Mouse (Mus musculus) layer of hippocampus, postnatal 25 days (tissue): ENCODE measurements around the gene Dusp23. TPM values are rescaled to one million over a fixed set of nuclear protein-coding genes. Genes with fewer than 3 reads are reported as not detected.
A peak's percentile ranks its signal among the peaks of the same experiment; 100 is the strongest.

Experiments
- DNase-seq, 2 experiments: peaks; one replicate each; pipeline ENCODE4 v3.0.0; 2022; ENCODE audit warnings: mixed read lengths in 2 of 2, low spot score in 1 of 2; ENCODE audit errors: extremely low spot score in 1 of 2
- total RNA-seq, 2 experiments: library from RNA; stranded (reverse); gene quantifications; 2 replicates each; pipeline ENCODE4 v1.2.3; 2021

Dusp23 gene
- 1 to 10 TPM; 6.8 to 8.8 TPM for total RNA-seq

DNA sequence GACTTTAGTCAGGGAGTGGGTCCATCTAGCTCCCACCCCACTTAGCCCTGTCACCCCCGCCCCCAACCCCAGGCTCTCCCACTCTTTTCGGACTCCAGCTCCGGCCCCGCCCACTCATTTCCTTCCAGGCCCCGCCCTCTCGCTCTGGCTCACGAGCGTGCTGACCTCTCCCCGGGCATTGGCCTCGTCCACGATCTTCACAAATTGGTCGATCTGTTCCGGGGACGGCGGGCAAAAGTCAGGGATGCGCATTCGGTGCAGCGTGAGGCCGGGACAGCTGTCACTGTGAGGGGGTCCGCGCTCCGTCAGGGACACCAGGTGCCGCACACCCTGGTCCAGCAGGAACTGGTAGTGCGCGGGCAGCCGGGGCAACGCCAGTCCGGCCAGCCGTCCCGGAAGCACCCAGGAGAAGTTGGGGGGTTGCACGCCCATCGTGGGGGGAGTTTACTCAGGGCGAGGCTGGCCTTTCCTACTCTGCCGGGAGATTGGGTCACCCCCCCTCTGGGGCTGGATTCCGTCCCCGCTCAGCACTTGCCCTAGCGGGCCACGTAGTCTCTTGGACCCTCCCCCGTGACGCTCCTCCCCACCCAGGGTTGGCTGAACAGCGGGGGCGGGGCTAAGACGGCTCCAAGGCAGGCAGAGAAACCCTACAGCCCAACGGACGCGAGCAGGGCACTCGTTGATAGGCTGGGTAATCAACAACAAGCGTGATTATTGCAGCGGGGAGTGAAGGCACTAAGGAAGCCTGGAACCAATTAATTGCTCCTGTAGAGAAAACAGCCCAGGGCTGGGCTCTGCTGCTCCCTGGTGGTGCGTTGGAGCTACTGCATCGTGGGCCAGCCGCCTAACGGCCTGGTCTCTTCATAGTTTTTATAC, at the start of gene Dusp23:
Gene Dusp23 (minus strand): TSS at position 512 of the 876 bp plus-strand sequence.
- DNase-seq = peak; percentile 82 to 89

- no peak for DNase-seq
Observed at GRCm38 (mm10) chr1:172680742-172681141, 48.0 kb upstream of the Dusp23 start.

GRCm38 (mm10) chr1:172670716-172671115, 38.0 kb upstream of the Dusp23 start:
- DNase-seq = no peak

GRCm38 (mm10) chr1:172667597-172667996, 34.8 kb upstream of the Dusp23 start:
- DNase-seq = no peak

DNA sequence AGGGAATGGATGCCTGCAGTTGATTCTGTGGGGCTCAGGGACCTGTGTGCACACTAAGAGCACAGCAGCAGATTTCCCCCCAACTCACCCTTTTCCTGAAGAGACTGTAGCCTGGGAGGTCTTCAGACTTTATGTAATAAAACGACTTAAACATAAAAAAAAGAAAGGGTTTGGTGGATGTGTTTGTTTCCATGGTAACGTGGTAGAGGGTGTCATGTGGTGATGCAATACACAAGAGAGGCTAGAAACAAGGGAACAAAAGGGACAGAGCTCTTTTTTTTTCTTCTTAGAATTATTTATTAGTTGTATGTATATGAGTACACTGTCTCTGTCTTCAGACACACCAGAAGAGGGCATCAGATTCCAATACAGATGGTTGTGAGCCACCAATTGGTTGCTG, 32.7 kb upstream of the Dusp23 start:
- no peak for DNase-seq

- no peak for DNase-seq
Observed at GRCm38 (mm10) chr1:172659688-172660087, 26.9 kb upstream of the Dusp23 start.

DNA sequence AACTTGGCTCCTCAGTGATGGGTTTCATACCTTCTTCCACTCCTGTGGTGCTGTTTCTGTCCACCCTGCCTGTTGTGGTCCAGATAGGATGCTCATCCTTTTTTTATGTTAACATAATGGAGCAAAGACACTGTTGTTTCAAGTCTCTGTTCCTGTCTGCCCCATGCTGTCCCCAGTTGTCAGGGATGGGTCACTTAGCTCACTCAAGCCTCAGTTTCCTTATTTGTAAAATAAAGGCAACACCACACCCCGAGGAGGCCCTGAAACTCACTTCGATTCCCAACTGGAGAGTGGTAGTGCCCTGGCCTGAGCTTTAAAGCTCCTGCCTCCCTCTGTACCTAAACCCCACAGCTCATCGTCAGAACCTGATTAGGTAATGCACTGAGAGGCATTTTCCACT, 24.5 kb upstream of the Dusp23 start:
- no peak for DNase-seq

DNA sequence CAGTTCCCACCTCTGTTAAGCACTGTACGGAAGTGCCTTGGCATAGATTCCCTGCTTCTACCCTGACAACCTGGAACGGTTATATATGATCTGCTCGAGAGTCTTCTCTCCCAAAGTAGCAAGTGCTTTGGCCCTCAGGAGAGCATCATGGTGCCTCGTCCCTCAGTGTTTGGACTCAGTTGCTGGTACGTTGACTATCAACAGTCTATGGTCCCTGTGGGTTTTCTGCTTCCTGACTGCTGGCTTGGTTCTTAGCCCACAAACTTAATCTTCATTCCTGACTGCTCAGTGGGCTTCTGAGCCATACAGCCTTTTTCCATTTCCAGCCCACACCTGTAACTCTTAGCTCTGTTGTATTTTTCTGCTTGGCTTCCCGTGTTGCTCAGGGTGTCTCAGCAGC, 21.1 kb upstream of the Dusp23 start:
- DNase-seq = no peak

- no peak for DNase-seq
Observed at GRCm38 (mm10) chr1:172652040-172652662, 19.4 kb upstream of the Dusp23 start.

DNA sequence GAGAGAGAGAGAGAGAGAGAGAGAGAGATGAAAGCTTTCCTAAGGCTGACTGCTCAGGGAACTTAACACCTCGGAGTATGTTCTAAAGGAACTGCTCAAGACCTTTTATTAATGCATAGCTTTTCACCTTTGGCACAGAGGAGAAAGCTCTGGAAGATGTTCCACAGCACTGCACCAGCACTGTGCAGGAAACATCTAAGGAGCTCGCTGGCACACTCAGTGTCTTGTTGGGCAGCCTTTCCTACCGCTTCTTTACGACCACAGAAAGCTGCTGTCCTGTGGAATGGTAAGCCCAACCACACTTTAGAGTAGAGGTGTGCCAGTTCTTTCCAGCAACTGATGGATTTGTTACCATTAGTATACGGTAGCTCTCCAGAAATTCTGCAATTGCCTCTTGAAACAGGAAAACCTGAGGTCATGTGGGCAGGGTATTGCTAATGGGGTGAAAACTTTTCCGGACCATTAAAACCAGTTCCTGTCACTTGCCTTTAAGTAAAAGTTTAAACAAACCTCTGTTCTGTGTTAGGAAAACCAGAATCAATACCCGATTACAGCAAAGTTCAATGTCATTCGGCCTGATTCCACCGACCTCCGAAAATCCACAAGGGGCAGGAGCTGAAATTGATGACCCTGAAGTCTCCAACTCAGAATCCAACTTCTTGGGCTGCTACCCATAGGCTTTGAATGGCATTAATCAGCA, 18.7 kb upstream of the Dusp23 start:
- DNase-seq = no peak

DNA sequence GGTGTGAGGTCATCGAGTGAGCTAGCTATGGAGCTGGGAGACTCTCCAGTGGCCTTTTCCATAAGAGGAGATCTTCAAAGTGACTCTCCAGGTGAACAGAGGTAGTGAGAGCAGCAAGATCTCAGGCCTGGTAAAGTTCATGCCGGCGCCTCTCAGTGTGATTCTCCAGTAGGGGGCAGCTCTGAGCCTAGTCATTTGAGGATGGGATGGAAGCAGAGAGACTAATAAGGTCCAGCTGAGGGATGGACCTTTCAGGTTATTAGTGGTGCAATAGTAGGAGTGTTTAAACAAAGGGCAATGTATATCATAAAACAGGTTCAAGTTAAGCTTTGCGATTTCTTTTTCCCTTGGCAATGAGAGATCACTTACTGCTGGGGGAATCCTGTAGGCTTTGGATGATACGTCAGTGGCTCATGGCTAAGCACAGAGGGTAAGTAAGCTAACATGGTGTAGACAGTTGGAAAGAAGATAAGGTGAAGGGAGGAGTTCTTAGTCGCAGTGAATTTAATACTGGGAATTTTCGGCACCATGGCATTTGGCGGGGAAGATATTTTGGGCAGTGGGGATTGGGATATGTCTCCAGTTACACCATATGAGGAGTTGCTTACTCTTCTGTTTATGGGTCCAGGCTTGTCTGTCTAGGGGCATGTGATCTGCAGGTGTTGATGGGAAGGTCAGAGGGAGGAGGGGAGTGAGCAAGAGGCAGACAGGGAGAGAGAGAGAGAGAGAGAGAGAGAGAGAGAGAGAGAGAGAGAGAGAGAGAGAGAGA, 17.9 kb upstream of the Dusp23 start:
- peak in 1 of 2 experiments; percentile 47 for DNase-seq

GRCm38 (mm10) chr1:172649396-172649795, 16.6 kb upstream of the Dusp23 start:
- no peak for DNase-seq

GRCm38 (mm10) chr1:172647236-172647635, 14.5 kb upstream of the Dusp23 start:
- DNase-seq = no peak

- DNase-seq = no peak
Observed at GRCm38 (mm10) chr1:172638781-172639180, 6.0 kb upstream of the Dusp23 start.

DNA sequence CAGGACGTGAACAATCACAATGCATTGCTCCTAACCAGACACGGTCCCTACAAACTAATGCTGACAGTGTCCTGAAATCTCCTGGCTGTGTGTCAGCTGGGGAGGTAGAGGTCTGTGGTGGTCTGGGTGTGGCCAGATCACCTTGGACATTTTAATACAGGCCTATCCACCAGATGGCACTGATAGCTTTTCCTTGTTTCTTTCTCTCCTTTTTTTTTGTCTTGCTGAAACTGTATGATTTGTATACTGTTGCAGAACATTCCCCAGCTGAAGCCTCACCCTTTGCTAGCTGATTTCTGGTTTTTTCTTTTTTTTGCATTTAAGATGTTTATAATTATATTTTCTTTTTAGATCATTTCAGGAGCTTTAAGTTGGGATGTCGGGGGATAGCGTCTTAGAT, 5.0 kb upstream of the Dusp23 start:
- no peak for DNase-seq

GRCm38 (mm10) chr1:172636266-172636665, 3.5 kb upstream of the Dusp23 start:
- no peak for DNase-seq

DNA sequence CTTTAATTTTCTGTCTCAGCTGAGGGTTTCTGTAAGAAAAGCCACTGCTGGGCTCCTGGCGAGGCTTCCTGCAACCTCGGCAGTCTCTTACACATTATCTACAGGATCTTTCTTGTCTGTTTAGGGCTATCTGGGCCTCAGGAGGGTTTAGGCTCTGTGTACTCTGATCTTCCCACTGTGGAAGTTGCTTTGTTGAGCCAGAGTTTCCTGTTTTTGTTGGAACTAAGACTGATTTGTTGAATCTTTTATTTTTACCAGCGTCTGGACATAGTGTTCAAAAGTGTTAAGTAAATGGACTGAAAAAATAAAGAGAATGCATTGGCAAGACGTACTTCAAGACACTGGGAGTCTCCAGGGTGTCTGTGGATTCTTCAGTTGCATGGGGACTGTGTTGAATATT, 2.5 kb upstream of the Dusp23 start:
- DNase-seq = no peak

GRCm38 (mm10) chr1:172634136-172634535, 1.4 kb upstream of the Dusp23 start:
- no peak for DNase-seq

DNA sequence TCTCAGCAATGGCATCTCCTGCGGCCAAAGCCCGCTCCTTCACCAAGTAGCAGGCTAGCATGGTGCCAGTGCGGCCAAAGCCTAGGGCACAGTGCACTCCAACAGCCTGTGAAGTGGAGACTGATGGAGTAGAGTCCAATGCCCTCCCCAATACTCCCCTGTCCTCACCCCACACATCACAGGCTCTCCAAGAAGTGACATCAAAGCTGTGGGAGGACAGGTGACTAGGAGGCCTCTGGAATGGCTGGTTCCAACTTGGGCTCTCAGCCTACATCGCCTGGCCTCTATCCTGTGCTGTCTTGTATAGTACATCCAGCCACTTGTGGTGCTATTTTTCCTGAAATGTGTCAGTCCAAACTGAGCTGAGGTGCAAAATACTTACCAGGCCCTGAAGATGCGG, 1.0 kb downstream of the Dusp23 start:
- DNase-seq = no peak

- no peak for DNase-seq
Observed at GRCm38 (mm10) chr1:172629831-172630230, 2.9 kb downstream of the Dusp23 start.

GRCm38 (mm10) chr1:172626306-172626705, 6.5 kb downstream of the Dusp23 start:
- no peak for DNase-seq
